Comparison of ENCODE assay signal across 42 mouse cellular contexts in the genomic region with DNA sequence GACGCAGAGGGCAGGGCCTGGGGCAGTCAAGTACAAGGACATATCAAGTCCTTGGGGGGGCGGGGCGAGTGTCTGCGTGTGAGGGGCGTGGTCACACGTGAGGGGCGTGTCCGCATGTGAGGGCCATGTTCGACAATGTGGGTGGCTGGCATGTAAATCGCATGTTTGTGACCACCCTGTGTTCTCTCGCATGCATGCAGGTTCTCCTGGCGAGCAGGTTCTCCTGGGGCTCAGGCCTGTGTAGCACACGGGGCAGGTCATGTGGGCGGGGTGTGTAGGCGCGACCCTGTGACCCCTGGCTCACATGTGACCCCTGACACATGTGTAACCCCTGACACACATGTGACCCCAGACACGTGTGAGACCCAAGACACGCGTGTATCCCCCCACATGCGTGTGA. TPM values are rescaled to one million over a fixed set of nuclear protein-coding genes. Genes with fewer than 3 reads are reported as not detected.
DNase-seq lines count a peak whose midpoint lies in the region; ATAC-seq and TF ChIP-seq lines count a peak whose summit lies in the region.
"Had no signal": no experiment of that assay in that cellular context is flagged by ENCODE, and none has a peak within 500 bp of the region (broad histone marks: within the 10 kb centered on the region; RNA-seq: fewer than 3 reads in every experiment).

No protein-coding gene starts in this region.

- no peak overlapping the region for H3K9ac ChIP-seq in heart, embryonic 12.5 days
- no peak overlapping the region for H3K9ac ChIP-seq in liver, embryonic 16.5 days (ENCODE audit: low read depth, low read length)
- no peak overlapping the region for H3K9ac ChIP-seq in liver, embryonic 12.5 days
- H3K9ac ChIP-seq in stomach, postnatal 0 days (ENCODE audit: low read length), result no peak overlapping the region
- H3K9ac ChIP-seq: forebrain, embryonic 12.5 days; forebrain, postnatal 0 days; intestine, embryonic 15.5 days had no signal

- H3K4me3 ChIP-seq in heart, embryonic 12.5 days, result no peak overlapping the region
- H3K4me3 ChIP-seq in liver, embryonic 16.5 days (ENCODE audit: low read depth, low read length), result no peak overlapping the region
- no peak overlapping the region for H3K4me3 ChIP-seq in liver, embryonic 12.5 days
- H3K4me3 ChIP-seq in stomach, postnatal 0 days (ENCODE audit: low read depth, low read length), result no peak overlapping the region
- H3K4me3 ChIP-seq: erythroblast, embryonic 14.5 days; forebrain, embryonic 12.5 days; hindbrain, embryonic 10.5 days; intestine, embryonic 15.5 days had no signal

- H3K9me3 ChIP-seq in heart, embryonic 12.5 days (replicated peaks), result peaks cover 24% of the 10 kb centered on the region
- peaks cover 10% of the 10 kb centered on the region for H3K9me3 ChIP-seq in liver, embryonic 16.5 days (replicated peaks; ENCODE audit: control insufficient read depth, low read length)
- H3K9me3 ChIP-seq in liver, embryonic 12.5 days (replicated peaks), result peaks cover 24% of the 10 kb centered on the region
- no peaks in the 10 kb centered on the region for H3K9me3 ChIP-seq in stomach, postnatal 0 days (ENCODE audit: control insufficient read depth, low read length)
- H3K9me3 ChIP-seq: intestine, embryonic 15.5 days had no signal

- no peak overlapping the region for H3K27ac ChIP-seq in heart, embryonic 12.5 days (ENCODE audit: poor library complexity, severe bottlenecking)
- H3K27ac ChIP-seq in liver, embryonic 16.5 days (ENCODE audit: low read length), result no peak overlapping the region
- H3K27ac ChIP-seq in liver, embryonic 12.5 days, result no peak overlapping the region
- no peak overlapping the region for H3K27ac ChIP-seq in stomach, postnatal 0 days (replicated peaks)
- H3K27ac ChIP-seq: forebrain, embryonic 12.5 days; hindbrain, embryonic 10.5 days; intestine, embryonic 15.5 days had no signal

- peak; percentile 36; the same call in 1 of the 2 replicates for ATAC-seq in heart, embryonic 12.5 days (ENCODE audit: insufficient number of reproducible peaks, low FRiP score)
- ATAC-seq in liver, embryonic 16.5 days (ENCODE audit: low read depth), result peak; percentile 5; the same call in 1 of the 2 replicates
- ATAC-seq in liver, embryonic 12.5 days, result no peak
- ATAC-seq in stomach, postnatal 0 days (ENCODE audit: low FRiP score, low TSS enrichment), result 0 out of 2 replicates have a peak, but pooled peaks have one; percentile 24
- ATAC-seq: activated CD4-positive, CD25-positive, alpha-beta regulatory T cell, adult 4 months; forebrain, postnatal 0 days; hindbrain, embryonic 16.5 days; intestine, embryonic 15.5 days; midbrain, embryonic 16.5 days had no signal

- no peak for TF ChIP-seq CTCF in stomach, postnatal 0 days (IDR thresholded peaks at IDR 0.05; ENCODE audit: low read depth)

- H3K27me3 ChIP-seq in heart, embryonic 12.5 days (replicated peaks), result no peaks in the 10 kb centered on the region
- no peaks in the 10 kb centered on the region for H3K27me3 ChIP-seq in liver, embryonic 16.5 days (ENCODE audit: control insufficient read depth, insufficient read depth, low read depth, low read length)
- H3K27me3 ChIP-seq in liver, embryonic 12.5 days (replicated peaks), result no peaks in the 10 kb centered on the region
- no peaks in the 10 kb centered on the region for H3K27me3 ChIP-seq in stomach, postnatal 0 days (ENCODE audit: control insufficient read depth, insufficient read depth, low read length)
- H3K27me3 ChIP-seq: CH12.LX; forebrain, embryonic 12.5 days; intestine, embryonic 15.5 days had no signal

- H3K4me2 ChIP-seq in heart, embryonic 12.5 days, result no peak overlapping the region
- no peak overlapping the region for H3K4me2 ChIP-seq in liver, embryonic 16.5 days (ENCODE audit: low read depth, low read length)
- no peak overlapping the region for H3K4me2 ChIP-seq in liver, embryonic 12.5 days
- H3K4me2 ChIP-seq in stomach, postnatal 0 days (replicated peaks; ENCODE audit: low read depth), result no peak overlapping the region
- H3K4me2 ChIP-seq: forebrain, embryonic 12.5 days; intestine, embryonic 15.5 days; midbrain, embryonic 11.5 days had no signal

- no peaks in the 10 kb centered on the region for H3K36me3 ChIP-seq in heart, embryonic 12.5 days
- no peaks in the 10 kb centered on the region for H3K36me3 ChIP-seq in liver, embryonic 16.5 days (ENCODE audit: control insufficient read depth, insufficient read depth)
- no peaks in the 10 kb centered on the region for H3K36me3 ChIP-seq in liver, embryonic 12.5 days
- H3K36me3 ChIP-seq in stomach, postnatal 0 days (ENCODE audit: control insufficient read depth, insufficient read depth, low read length), result no peaks in the 10 kb centered on the region
- H3K36me3 ChIP-seq: forebrain, embryonic 12.5 days; hindbrain, embryonic 10.5 days; intestine, embryonic 15.5 days had no signal

- WGBS in heart, embryonic 12.5 days, result 89% methylated on average over 20 of the region's 20 CpGs
- WGBS in liver, embryonic 16.5 days (ENCODE audit: insufficient replicate concordance), result 83% methylated on average over 20 of the region's 20 CpGs
- 80% methylated on average over 20 of the region's 20 CpGs for WGBS in liver, embryonic 12.5 days (ENCODE audit: insufficient replicate concordance)
- 94% methylated on average over 20 of the region's 20 CpGs for WGBS in stomach, postnatal 0 days

- DNase-seq in heart, adult 18-20 months, result no peak
- peak; percentile 22 for DNase-seq in 3134 (ENCODE audit: extremely low read depth, insufficient read length, low spot score)
- no peak for DNase-seq in stomach, postnatal 0 days (ENCODE audit: low spot score)
- DNase-seq in layer of hippocampus, adult 11-12 months (ENCODE audit: low spot score), result no peak
- DNase-seq in retina, postnatal 1 day, result no peak
- DNase-seq: adrenal gland, adult 2 months; adrenal gland, postnatal 36 days; cerebellum, adult 18-20 months; cerebellum, postnatal 10 days; forebrain, postnatal 0 days; gastrocnemius, postnatal 10 days; kidney, adult 2 months; kidney, postnatal 36 days; left cerebral cortex, postnatal 4 days; lung, adult 18-20 months; lung, postnatal 10 days; right cerebral cortex, postnatal 25 days had no signal

- TF ChIP-seq EP300 in stomach, postnatal 0 days (optimal IDR thresholded peaks at IDR 0.05), result no peak

- no peaks in the 10 kb centered on the region for H3K4me1 ChIP-seq in heart, embryonic 12.5 days (replicated peaks)
- no peaks in the 10 kb centered on the region for H3K4me1 ChIP-seq in liver, embryonic 16.5 days (ENCODE audit: control insufficient read depth, low read depth, low read length)
- H3K4me1 ChIP-seq in liver, embryonic 12.5 days, result no peaks in the 10 kb centered on the region
- H3K4me1 ChIP-seq in stomach, postnatal 0 days (replicated peaks; ENCODE audit: control insufficient read depth, insufficient read depth), result no peaks in the 10 kb centered on the region
- H3K4me1 ChIP-seq: forebrain, embryonic 12.5 days; hindbrain, embryonic 10.5 days; intestine, embryonic 15.5 days had no signal

RNA-seq across cellular contexts. Expression of a gene that starts 21.2 kb away (rescaled TPM):
- not detected in 2 replicates for polyA plus RNA-seq in heart, embryonic 12.5 days (2016; fragmentation: Nextera tagmentation; extraction: Ambion mirVana)
- not detected for total RNA-seq in heart, adult 18-20 months (2021)
- not detected in 2 replicates for polyA plus RNA-seq in liver, embryonic 16.5 days (2015; fragmentation: Nextera tagmentation; extraction: Ambion mirVana)
- not detected in 2 replicates for polyA plus RNA-seq in liver, embryonic 12.5 days (2016; fragmentation: Nextera tagmentation; extraction: Ambion mirVana)
- polyA plus RNA-seq in stomach, postnatal 0 days (2015; fragmentation: Nextera tagmentation; extraction: Ambion mirVana), result not detected in 2 replicates
- total RNA-seq: adrenal gland, adult 2 months; adrenal gland, postnatal 36 days; CH12.LX; ES-E14; forebrain, postnatal 0 days; gastrocnemius, postnatal 10 days; layer of hippocampus, adult 8-10 months; layer of hippocampus, postnatal 25 days; left cerebral cortex, postnatal 4 days; liver, adult 2 months had no signal
- polyA plus RNA-seq: activated CD4-positive, CD25-positive, alpha-beta regulatory T cell, adult 4 months; adrenal gland, adult 2 months; brain, embryonic 14.5 days; cortical plate, adult 2 months; embryonic facial prominence, embryonic 14.5 days; erythroblast, embryonic 14.5 days; forebrain, embryonic 12.5 days; forebrain, postnatal 0 days; gonadal fat pad, adult 2 months; heart, postnatal 0 days; hindbrain, embryonic 10.5 days; hindbrain, embryonic 16.5 days; intestine, embryonic 15.5 days; kidney, adult 2 months; kidney, embryonic 16.5 days; liver, adult 2 months; midbrain, embryonic 11.5 days; midbrain, embryonic 16.5 days; neural tube, embryonic 14.5 days; stomach, embryonic 16.5 days; urinary bladder, adult 2 months had no signal

RNA-seq across cellular contexts. Expression of a gene that starts 27.8 kb away (rescaled TPM):
- polyA plus RNA-seq in heart, embryonic 12.5 days (2016; fragmentation: Nextera tagmentation; extraction: Ambion mirVana), result not detected in 2 replicates
- total RNA-seq in heart, adult 18-20 months (2021), result not detected
- not detected in 2 replicates for polyA plus RNA-seq in liver, embryonic 16.5 days (2015; fragmentation: Nextera tagmentation; extraction: Ambion mirVana)
- not detected in 2 replicates for polyA plus RNA-seq in liver, embryonic 12.5 days (2016; fragmentation: Nextera tagmentation; extraction: Ambion mirVana)
- polyA plus RNA-seq in stomach, postnatal 0 days (2015; fragmentation: Nextera tagmentation; extraction: Ambion mirVana), result not detected in 2 replicates
- total RNA-seq: adrenal gland, adult 2 months; adrenal gland, postnatal 36 days; CH12.LX; ES-E14; forebrain, postnatal 0 days; gastrocnemius, postnatal 10 days; layer of hippocampus, adult 8-10 months; layer of hippocampus, postnatal 25 days; left cerebral cortex, postnatal 4 days; liver, adult 2 months had no signal
- polyA plus RNA-seq: activated CD4-positive, CD25-positive, alpha-beta regulatory T cell, adult 4 months; adrenal gland, adult 2 months; brain, embryonic 14.5 days; cortical plate, adult 2 months; embryonic facial prominence, embryonic 14.5 days; erythroblast, embryonic 14.5 days; forebrain, embryonic 12.5 days; forebrain, postnatal 0 days; gonadal fat pad, adult 2 months; heart, postnatal 0 days; hindbrain, embryonic 10.5 days; hindbrain, embryonic 16.5 days; intestine, embryonic 15.5 days; kidney, adult 2 months; kidney, embryonic 16.5 days; liver, adult 2 months; midbrain, embryonic 11.5 days; midbrain, embryonic 16.5 days; neural tube, embryonic 14.5 days; stomach, embryonic 16.5 days; urinary bladder, adult 2 months had no signal
